Mouse (Mus musculus): ENCODE results near the gene Med13l.
"Not testable (repeated sequence)": the region's sequence is repeated elsewhere in the genome, so short reads cannot be mapped to it uniquely, and the experiment has no call there.

Gene Med13l

GRCm38 (mm10) chr5:118653119-118653518, 92.6 kb downstream of the Med13l start:
- in situ Hi-C loops (cut with MboI; ENCODE audit: low sequenced_read_pairs), result not testable (repeated sequence)

- in situ Hi-C loops (cut with MboI; ENCODE audit: low sequenced_read_pairs), result no loop called here
Observed at GRCm38 (mm10) chr5:118654599-118654998, 94.1 kb downstream of the Med13l start.

- in situ Hi-C loops (cut with MboI; ENCODE audit: low sequenced_read_pairs), result no loop called here
Observed at GRCm38 (mm10) chr5:118655025-118655424, 94.5 kb downstream of the Med13l start.

- in situ Hi-C loops (cut with MboI; ENCODE audit: low sequenced_read_pairs), result no loop called here
Observed at GRCm38 (mm10) chr5:118655428-118655827, 94.9 kb downstream of the Med13l start.

- in situ Hi-C loops (cut with MboI; ENCODE audit: low sequenced_read_pairs), result no loop called here
Observed at GRCm38 (mm10) chr5:118655966-118656365, 95.5 kb downstream of the Med13l start.

GRCm38 (mm10) chr5:118658256-118658837, 97.9 kb downstream of the Med13l start:
- in situ Hi-C loops (cut with MboI; ENCODE audit: low sequenced_read_pairs), result no loop called here

GRCm38 (mm10) chr5:118659713-118660112, 99.2 kb downstream of the Med13l start:
- in situ Hi-C loops (cut with MboI; ENCODE audit: low sequenced_read_pairs), result no loop called here

GRCm38 (mm10) chr5:118661751-118662150, 101.3 kb downstream of the Med13l start:
- in situ Hi-C loops (cut with MboI; ENCODE audit: low sequenced_read_pairs), result no loop called here

- in situ Hi-C loops (cut with MboI; ENCODE audit: low sequenced_read_pairs), result no loop called here
Observed at GRCm38 (mm10) chr5:118663999-118664398, 103.5 kb downstream of the Med13l start.

- in situ Hi-C loops (cut with MboI; ENCODE audit: low sequenced_read_pairs), result no loop called here
Observed at GRCm38 (mm10) chr5:118665023-118665422, 104.5 kb downstream of the Med13l start.

GRCm38 (mm10) chr5:118666437-118667207, 106.1 kb downstream of the Med13l start:
- in situ Hi-C loops (cut with MboI; ENCODE audit: low sequenced_read_pairs), result no loop called here

- in situ Hi-C loops (cut with MboI; ENCODE audit: low sequenced_read_pairs), result no loop called here
Observed at GRCm38 (mm10) chr5:118667863-118668262, 107.4 kb downstream of the Med13l start.

- in situ Hi-C loops (cut with MboI; ENCODE audit: low sequenced_read_pairs), result no loop called here
Observed at GRCm38 (mm10) chr5:118668931-118669330, 108.5 kb downstream of the Med13l start.

GRCm38 (mm10) chr5:118672111-118672510, 111.6 kb downstream of the Med13l start:
- in situ Hi-C loops (cut with MboI; ENCODE audit: low sequenced_read_pairs), result no loop called here

- in situ Hi-C loops (cut with MboI; ENCODE audit: low sequenced_read_pairs), result no loop called here
Observed at GRCm38 (mm10) chr5:118673859-118674258, 113.4 kb downstream of the Med13l start.

GRCm38 (mm10) chr5:118674321-118674720, 113.8 kb downstream of the Med13l start:
- in situ Hi-C loops (cut with MboI; ENCODE audit: low sequenced_read_pairs), result no loop called here

GRCm38 (mm10) chr5:118675697-118676096, 115.2 kb downstream of the Med13l start:
- in situ Hi-C loops (cut with MboI; ENCODE audit: low sequenced_read_pairs), result no loop called here

GRCm38 (mm10) chr5:118676151-118676918, 115.9 kb downstream of the Med13l start:
- in situ Hi-C loops (cut with MboI; ENCODE audit: low sequenced_read_pairs), result no loop called here

GRCm38 (mm10) chr5:118679283-118679835, 118.9 kb downstream of the Med13l start:
- in situ Hi-C loops (cut with MboI; ENCODE audit: low sequenced_read_pairs), result no loop called here

GRCm38 (mm10) chr5:118680853-118681252, 120.4 kb downstream of the Med13l start:
- in situ Hi-C loops (cut with MboI; ENCODE audit: low sequenced_read_pairs), result no loop called here

GRCm38 (mm10) chr5:118682007-118682406, 121.5 kb downstream of the Med13l start:
- in situ Hi-C loops (cut with MboI; ENCODE audit: low sequenced_read_pairs), result no loop called here

All from CH12F3 (cell line).